Mouse (Mus musculus): ENCODE results near the gene Cerkl. TPM values are rescaled to one million over a fixed set of nuclear protein-coding genes. Genes with fewer than 3 reads are reported as not detected.

The Cerkl gene
- 0.53 and 1.3 TPM in 2 replicates for polyA plus RNA-seq (2015; fragmentation: Nextera tagmentation; extraction: Ambion mirVana)

DNA sequence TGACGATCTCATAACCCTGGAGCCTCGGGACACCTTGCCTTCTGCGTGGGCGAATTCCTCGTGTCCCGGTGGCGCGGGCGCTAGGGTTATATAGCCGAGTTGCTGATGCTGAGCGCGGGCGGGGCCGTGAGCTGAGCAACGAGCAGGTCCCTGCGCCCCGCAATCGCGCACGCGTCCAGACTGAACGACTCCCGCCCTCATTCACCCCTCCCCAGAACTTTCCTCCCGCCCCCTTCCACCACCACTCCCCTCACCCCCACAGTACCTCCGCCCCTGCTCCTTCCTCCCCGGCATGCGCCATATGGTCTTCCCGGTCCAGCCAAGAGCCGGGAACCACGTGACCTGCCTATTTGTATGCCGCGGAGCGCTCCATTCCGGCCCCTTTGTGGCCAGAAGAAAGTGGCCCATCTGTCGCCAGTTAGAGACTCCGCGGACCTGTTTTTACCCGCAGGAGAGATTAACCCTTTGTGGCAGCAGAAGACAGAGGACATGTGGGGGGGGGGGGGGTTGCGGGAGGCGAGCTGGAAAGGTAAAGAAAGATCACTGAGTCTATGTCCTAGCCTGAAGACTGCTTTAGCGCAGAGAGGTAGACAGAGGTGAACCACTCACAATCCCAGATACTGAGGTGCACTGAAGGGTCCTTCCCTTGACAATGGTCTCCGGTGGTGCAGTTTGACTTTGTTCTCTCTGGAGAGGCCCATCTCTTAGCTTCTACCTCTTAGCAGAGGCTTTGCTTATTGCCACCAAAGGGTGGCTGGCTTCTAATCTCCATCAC lies at the start of gene Cerkl, which contains the start of gene Neurod1:
Cerkl (minus strand) TSS at position 211 of the 775 bp plus-strand sequence.
Neurod1 (minus strand) TSS at position 177 of the 775 bp plus-strand sequence.
- H3K4me1 ChIP-seq, result 0 out of 2 replicates have a peak, but pooled peaks cover 4% of the 10 kb centered on the region
- H3K4me2 ChIP-seq, result peak within 1 kb of the TSS; percentile 58
- H3K9ac ChIP-seq, result no peak within 1 kb of the TSS
- H3K4me3 ChIP-seq (replicated peaks), result peak within 1 kb of the TSS; percentile 31
- no peak within 1 kb of the TSS for H3K27ac ChIP-seq
- H3K27me3 ChIP-seq (replicated peaks), result peaks cover 67% of the 10 kb centered on the region
- no peaks in the 10 kb centered on the region for H3K36me3 ChIP-seq
- ATAC-seq (ENCODE audit: insufficient read depth, low FRiP score, low read depth), result peak; percentile 58; the same call in 1 of the 2 replicates
- H3K9me3 ChIP-seq, result no peaks in the 10 kb centered on the region
- WGBS, result under 1% methylated on average over 40 of the region's 42 CpGs

DNA sequence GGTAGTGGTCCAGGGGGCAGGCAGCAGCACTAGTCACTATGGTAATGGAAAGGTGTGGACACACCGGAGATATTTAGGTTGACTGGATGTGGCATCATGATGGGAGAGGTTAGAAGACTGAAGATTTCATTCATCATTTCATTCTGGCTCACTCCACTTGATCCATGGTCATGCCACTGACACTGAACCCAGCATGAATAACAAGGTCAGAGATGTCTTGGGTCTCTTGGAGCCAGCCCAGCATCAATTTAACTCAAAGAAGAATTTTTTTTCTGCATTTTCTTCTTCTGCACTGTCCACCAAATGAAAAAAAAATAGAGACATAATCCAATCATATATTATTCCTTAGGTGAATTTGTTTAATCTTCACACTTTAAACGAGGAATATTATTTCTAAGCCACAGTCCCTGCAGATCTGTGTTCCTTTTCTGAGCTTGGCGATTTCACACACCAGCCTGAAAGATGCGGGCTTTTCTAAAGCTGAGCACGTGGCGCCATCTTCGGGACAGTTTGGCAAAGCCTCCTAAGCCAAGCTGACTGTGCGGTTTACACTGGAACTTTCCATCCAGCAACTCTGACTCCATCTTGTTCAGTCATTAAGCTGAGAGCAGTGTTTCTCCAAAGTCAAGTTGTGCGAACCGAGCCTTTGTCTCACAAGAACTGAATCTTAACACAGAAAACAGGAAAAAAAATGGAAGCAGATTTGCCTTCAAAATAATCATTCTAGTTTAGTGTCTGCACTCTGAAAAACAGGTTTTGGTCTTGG lies 42.6 kb upstream of the Cerkl start:
- no peak overlapping the region for H3K4me3 ChIP-seq (replicated peaks)
- no peaks in the 10 kb centered on the region for H3K27me3 ChIP-seq (replicated peaks)
- WGBS, result 28% methylated on average over 10 of the region's 10 CpGs
- peak; percentile 35; the same call in 1 of the 2 replicates for ATAC-seq (ENCODE audit: insufficient read depth, low FRiP score, low read depth)
- no peak overlapping the region for H3K27ac ChIP-seq
- H3K4me1 ChIP-seq, result no peaks in the 10 kb centered on the region
- H3K9ac ChIP-seq, result no peak overlapping the region
- H3K36me3 ChIP-seq, result no peaks in the 10 kb centered on the region
- no peak overlapping the region for H3K4me2 ChIP-seq
- H3K9me3 ChIP-seq, result no peaks in the 10 kb centered on the region

DNA sequence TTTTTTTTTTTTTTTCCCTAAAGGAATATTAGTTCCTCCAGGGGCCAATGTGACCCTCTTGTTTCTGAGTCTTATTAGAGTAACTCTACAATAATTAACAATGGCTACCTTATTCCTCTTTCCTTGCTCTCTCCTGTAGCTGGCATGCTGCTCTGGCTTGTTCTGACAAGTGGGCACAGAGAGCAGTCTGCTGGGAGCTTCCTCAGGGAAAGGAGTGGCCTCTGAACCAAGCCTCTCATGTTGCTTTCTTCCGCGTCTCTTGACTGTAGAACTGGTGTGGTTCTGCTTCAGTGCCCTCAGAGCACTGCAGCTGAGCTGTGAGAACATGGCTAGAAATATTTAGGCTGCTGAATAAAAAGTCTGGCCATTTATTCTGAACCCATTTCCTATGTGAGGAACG lies 28.5 kb upstream of the Cerkl start:
- Histone ChIP-seq H3K9me3 (no peaks in the 10 kb centered on the region), H3K4me3 (replicated peaks) (no peak overlapping the region), H3K27ac (no peak overlapping the region), H3K4me2 (no peak overlapping the region), H3K4me1 (no peaks in the 10 kb centered on the region), H3K27me3 (replicated peaks) (no peaks in the 10 kb centered on the region), H3K36me3 (no peaks in the 10 kb centered on the region), H3K9ac (no peak overlapping the region)
- WGBS, result 65% methylated on average over 3 of the region's 3 CpGs
- ATAC-seq (ENCODE audit: insufficient read depth, low FRiP score, low read depth), result no peak

DNA sequence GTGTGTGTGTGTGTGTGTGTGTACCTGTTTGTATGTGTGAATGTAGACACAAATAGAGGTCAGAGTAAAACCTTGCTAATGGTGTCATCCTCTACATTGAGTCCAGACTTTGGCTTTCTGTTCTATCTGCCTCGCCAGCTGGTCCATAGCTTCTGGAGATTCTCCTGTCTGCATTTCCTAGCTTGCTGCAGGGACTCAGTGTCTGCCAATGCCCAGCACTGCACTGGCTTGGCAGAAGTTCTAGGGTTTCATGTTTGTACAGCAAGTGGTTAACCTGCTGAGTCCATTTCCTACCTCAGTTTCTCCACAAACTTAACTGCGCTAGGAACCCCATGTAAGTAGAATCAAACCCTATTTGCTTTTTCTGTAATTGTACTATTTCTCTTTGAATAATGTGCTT lies 25.9 kb upstream of the Cerkl start:
- H3K27me3 ChIP-seq (replicated peaks), result no peaks in the 10 kb centered on the region
- no peak overlapping the region for H3K4me3 ChIP-seq (replicated peaks)
- WGBS, result 89% methylated on average over 2 of the region's 2 CpGs
- no peak overlapping the region for H3K4me2 ChIP-seq
- H3K4me1 ChIP-seq, result no peaks in the 10 kb centered on the region
- ATAC-seq (ENCODE audit: insufficient read depth, low FRiP score, low read depth), result no peak
- H3K36me3 ChIP-seq, result no peaks in the 10 kb centered on the region
- no peak overlapping the region for H3K27ac ChIP-seq
- no peak overlapping the region for H3K9ac ChIP-seq
- no peaks in the 10 kb centered on the region for H3K9me3 ChIP-seq

DNA sequence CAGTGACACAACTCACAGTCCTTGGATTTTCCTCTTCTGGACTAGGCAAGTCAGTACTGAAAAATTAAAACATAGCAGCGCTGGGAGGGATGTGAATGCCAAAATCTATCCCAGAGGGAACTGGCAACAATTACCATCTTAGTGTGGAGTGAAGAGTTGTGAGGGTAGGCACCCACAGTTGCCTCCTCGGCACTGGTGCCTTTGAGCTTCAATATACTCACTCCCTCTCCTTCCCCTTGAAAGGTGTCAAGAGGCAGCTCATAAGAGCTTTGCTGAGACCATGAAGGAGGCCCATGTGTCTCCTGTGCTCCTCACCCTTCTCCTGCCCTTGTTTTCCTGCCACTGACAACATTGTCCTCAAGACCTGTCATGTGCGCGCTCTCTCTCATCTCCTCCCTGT lies 5.8 kb upstream of the Cerkl start:
- Histone ChIP-seq H3K4me1 (no peaks in the 10 kb centered on the region), H3K27me3 (replicated peaks) (peaks cover 36% of the 10 kb centered on the region), H3K4me2 (no peak overlapping the region), H3K9ac (no peak overlapping the region), H3K4me3 (replicated peaks) (no peak overlapping the region), H3K36me3 (no peaks in the 10 kb centered on the region), H3K9me3 (no peaks in the 10 kb centered on the region), H3K27ac (no peak overlapping the region)
- ATAC-seq (ENCODE audit: insufficient read depth, low FRiP score, low read depth), result no peak
- WGBS, result 83% methylated on average over 4 of the region's 4 CpGs

DNA sequence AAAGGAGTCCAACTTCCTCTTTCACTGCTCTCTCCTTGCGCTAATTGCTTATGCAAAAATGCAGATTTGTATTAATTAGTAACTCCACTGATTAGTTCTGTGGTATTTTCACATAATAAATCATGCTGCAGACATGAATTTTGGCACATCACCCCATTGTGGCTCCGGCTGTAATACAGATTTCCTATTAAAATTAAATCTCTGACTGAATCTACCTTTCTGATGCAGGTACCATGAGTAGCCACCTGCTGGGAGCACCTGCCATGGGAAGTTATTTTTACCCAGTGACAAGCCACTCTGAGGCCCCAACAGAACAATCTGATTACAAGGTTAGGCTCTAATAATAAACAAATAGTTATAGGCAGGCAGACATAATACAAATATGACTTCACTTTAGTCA lies 5.3 kb upstream of the Cerkl start:
- no peak for ATAC-seq (ENCODE audit: insufficient read depth, low FRiP score, low read depth)
- Histone ChIP-seq H3K4me1 (no peaks in the 10 kb centered on the region), H3K36me3 (no peaks in the 10 kb centered on the region), H3K4me2 (no peak overlapping the region), H3K9me3 (no peaks in the 10 kb centered on the region), H3K27me3 (replicated peaks) (peaks cover 41% of the 10 kb centered on the region), H3K4me3 (replicated peaks) (no peak overlapping the region), H3K9ac (no peak overlapping the region), H3K27ac (no peak overlapping the region)
- 83% methylated on average over 2 of the region's 2 CpGs for WGBS

DNA sequence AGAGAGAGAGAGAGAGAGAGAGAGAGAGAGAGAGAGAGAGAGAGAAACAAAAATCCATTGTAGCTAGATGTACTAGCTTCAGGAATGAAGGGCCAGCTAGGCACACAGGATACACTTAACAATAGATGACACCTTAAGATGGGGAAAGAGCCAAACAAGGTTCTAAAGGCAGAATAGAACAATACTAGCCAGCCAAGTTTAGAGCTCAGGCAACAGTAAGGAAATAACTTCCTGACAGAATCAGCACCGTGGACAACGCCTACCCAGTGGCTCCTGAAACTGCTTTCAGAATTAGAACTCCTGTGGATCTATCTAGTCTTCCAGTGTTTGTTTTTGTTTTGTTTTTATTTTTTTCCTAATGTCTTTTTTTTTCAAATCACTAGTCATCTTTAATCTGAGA lies 4.0 kb upstream of the Cerkl start:
- peaks cover 53% of the 10 kb centered on the region for H3K27me3 ChIP-seq (replicated peaks)
- H3K36me3 ChIP-seq, result no peaks in the 10 kb centered on the region
- no peaks in the 10 kb centered on the region for H3K9me3 ChIP-seq
- WGBS, result 1% methylated on average over 2 of the region's 2 CpGs
- H3K27ac ChIP-seq, result no peak overlapping the region
- no peak for ATAC-seq (ENCODE audit: insufficient read depth, low FRiP score, low read depth)
- no peak overlapping the region for H3K9ac ChIP-seq
- H3K4me2 ChIP-seq, result no peak overlapping the region
- no peak overlapping the region for H3K4me3 ChIP-seq (replicated peaks)
- H3K4me1 ChIP-seq, result 0 out of 2 replicates have a peak, but pooled peaks cover 4% of the 10 kb centered on the region

DNA sequence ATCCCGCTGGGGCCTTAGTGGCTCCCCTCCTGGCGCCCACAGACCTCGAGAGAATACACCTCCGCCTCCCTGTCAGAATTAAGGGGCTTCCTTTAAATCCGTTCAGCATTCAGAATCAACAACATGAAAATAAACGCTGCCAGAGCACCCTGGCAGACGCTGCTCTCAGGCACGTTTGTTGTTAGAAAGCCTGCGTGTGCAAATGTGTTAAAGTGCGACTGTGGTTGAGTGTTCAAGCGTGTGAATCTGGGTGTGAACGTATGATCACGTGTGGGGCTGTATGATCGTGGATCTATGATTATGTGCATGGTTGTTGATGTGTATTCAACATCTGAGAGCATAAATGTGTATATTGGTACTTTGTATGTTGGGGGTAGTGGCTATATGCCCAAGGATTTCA lies 3.5 kb upstream of the Cerkl start:
- H3K9me3 ChIP-seq, result no peaks in the 10 kb centered on the region
- no peak overlapping the region for H3K9ac ChIP-seq
- H3K4me3 ChIP-seq (replicated peaks), result no peak overlapping the region
- H3K4me2 ChIP-seq, result no peak overlapping the region
- H3K27me3 ChIP-seq (replicated peaks), result peaks cover 58% of the 10 kb centered on the region
- WGBS, result 7% methylated on average over 14 of the region's 14 CpGs
- ATAC-seq (ENCODE audit: insufficient read depth, low FRiP score, low read depth), result no peak
- no peak overlapping the region for H3K27ac ChIP-seq
- H3K36me3 ChIP-seq, result no peaks in the 10 kb centered on the region
- H3K4me1 ChIP-seq, result 0 out of 2 replicates have a peak, but pooled peaks cover 4% of the 10 kb centered on the region

DNA sequence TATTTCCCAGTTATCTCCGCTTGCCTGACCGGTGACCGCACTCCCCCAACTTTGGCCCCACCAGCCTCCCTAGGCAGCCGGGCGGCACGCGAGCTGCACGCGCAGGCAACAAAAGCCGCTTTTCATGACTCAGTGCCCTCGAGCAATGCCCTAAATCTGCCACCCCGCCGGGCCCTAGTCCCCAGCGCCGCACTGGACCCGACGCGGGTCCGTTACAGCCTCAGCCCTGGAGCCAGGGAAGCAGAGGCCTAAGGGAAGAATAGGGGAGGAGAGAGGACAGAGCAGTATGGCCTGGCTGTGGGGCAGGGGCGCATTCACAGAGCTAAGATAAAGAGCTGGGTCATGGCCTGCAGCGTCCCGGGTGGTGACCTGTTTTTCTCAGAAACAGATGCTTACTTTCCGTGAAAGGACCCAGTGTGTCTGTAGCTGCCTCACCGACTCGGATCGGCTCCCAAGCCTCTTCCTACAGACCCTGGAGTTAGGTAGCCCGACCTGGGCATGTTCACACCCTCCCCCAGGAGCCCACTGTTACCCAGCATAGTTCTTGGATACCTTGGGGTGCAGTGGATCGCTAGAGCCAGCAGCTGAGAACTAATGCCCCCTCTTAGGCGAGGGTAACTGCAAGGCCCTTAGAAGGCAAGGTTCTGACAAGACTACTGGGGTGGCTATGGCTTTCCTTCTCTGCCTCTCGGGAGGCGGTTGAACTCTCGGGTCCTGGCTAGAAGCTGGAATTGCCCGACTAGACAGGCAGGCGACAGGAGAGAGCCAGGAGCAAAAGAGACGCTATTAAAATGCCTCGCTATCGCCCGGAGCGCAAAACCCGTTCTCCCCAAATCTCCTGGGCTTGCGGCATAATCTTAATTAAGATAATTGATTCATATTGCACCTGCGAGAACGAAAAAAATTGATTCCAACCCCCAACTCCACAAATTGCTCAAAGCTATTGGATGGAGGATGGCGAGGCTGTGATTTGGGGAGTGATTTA lies 2.8 kb upstream of the Cerkl start:
- Histone ChIP-seq H3K27me3 (replicated peaks) (peaks cover 65% of the 10 kb centered on the region), H3K9ac (no peak overlapping the region), H3K9me3 (no peaks in the 10 kb centered on the region), H3K4me2 (no peak overlapping the region), H3K36me3 (no peaks in the 10 kb centered on the region), H3K27ac (no peak overlapping the region), H3K4me3 (replicated peaks) (no peak overlapping the region), H3K4me1 (0 out of 2 replicates have a peak, but pooled peaks cover 4% of the 10 kb centered on the region)
- ATAC-seq (ENCODE audit: insufficient read depth, low FRiP score, low read depth), result no peak
- WGBS, result 3% methylated on average over 44 of the region's 44 CpGs

DNA sequence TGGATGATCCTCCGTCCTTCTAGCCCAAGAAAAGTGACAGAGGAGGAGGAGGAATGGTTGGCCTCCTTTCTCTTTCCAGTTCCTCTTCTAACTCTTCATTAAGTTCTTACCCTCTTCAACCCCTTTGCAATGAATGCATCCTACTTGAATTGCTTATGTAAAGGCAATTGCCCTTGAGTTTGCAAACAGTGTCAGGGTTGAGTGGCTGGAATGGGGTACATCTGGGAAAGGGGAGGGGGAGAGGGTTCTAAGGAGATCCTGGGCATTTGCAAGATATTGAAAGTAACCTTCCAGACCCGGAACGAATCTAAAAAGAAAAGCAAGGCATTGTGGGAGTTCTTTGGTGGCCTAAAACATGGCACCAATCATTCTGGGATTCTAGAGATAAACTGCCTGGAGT lies 1.3 kb upstream of the Cerkl start:
- no peak for ATAC-seq (ENCODE audit: insufficient read depth, low FRiP score, low read depth)
- H3K27me3 ChIP-seq (replicated peaks), result peaks cover 70% of the 10 kb centered on the region
- 26% methylated on average over 3 of the region's 3 CpGs for WGBS

DNA sequence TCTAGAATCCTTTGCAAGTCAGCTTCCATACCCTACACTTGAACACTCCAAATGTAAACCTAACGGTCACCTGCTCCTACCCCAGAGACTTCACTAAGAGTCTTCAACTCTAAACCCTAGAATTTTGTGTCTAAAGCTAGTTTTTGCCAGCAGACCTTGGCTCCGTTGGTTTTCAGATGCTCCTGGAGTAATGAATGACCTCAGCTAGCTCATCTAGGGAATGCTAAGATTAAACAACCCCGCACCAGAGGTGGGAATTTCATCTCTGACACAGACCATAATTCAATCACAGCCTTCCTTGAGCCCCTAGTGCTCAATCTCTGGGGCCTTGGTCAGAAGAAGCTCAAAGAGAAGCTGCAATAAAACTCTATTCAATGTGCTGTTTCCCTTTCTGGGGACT lies 849 bp upstream of the Cerkl start:
- Histone ChIP-seq H3K9ac (no peak overlapping the region), H3K4me2 (no peak overlapping the region), H3K4me1 (0 out of 2 replicates have a peak, but pooled peaks cover 4% of the 10 kb centered on the region), H3K4me3 (replicated peaks) (no peak overlapping the region), H3K9me3 (no peaks in the 10 kb centered on the region), H3K36me3 (no peaks in the 10 kb centered on the region), H3K27ac (no peak overlapping the region), H3K27me3 (replicated peaks) (peaks cover 69% of the 10 kb centered on the region)
- no peak for ATAC-seq (ENCODE audit: insufficient read depth, low FRiP score, low read depth)
- 49% methylated on average over 3 of the region's 3 CpGs for whole genome bisulfite sequencing

More for the DNA sequence above, 1.3 kb upstream of the Cerkl start:
- Histone ChIP-seq H3K4me1 (0 out of 2 replicates have a peak, but pooled peaks cover 4% of the 10 kb centered on the region), H3K9me3 (no peaks in the 10 kb centered on the region), H3K27ac (no peak overlapping the region), H3K4me3 (replicated peaks) (no peak overlapping the region), H3K9ac (no peak overlapping the region), H3K36me3 (no peaks in the 10 kb centered on the region), H3K4me2 (no peak overlapping the region)

All from stomach, embryonic 15.5 days (tissue).